Mouse (Mus musculus): ENCODE results near the gene Zfp992.
"Not testable (repeated sequence)": the region's sequence is repeated elsewhere in the genome, so short reads cannot be mapped to it uniquely, and the experiment has no call there.

The Zfp992 gene

GRCm38 (mm10) chr4:146474716-146475676 lies 26.2 kb downstream of the Zfp992 start:
- not testable (repeated sequence) for DNase-seq (ENCODE audit: low spot score)

DNA sequence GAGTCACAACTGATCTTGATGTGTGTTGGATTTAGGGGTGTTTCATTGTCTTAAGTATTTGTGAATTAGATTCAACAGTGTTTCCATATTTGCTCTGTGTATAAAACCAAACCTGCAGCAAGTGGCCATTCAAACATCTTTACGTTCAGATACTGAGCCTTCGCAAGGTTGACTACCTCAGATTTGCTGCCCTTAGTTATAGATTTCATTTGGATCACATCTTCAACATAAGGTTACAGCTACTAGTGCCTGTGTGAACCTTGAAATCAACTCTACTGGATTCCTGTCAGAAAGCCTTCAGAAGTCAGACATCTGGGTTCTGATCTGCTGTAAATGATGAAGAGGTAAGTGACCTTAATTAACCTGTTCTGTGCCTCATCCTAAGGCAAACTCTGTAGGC lies 27.4 kb downstream of the Zfp992 start:
- DNase-seq (ENCODE audit: low spot score), result not testable (repeated sequence)

DNA sequence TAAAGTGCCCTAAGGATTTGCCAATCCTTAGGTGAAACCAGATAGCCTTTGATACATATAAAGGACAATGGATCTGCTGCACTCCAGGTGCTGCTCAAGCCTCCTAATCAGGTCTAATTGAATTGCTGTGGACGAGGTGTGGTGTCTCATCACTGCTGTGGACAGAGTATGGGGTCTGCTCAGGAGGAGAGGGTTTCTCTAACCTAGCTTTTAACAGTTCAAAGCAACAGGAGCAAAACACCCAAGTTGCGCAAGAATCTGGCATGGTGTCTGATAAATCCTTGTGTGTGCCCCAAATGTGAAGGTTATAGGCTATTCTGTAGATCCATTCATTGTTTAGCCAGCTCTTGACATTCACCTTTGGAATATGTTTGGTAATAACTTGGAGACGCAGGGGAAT lies 28.1 kb downstream of the Zfp992 start:
- not testable (repeated sequence) for DNase-seq (ENCODE audit: low spot score)

- DNase-seq (ENCODE audit: low spot score), result not testable (repeated sequence)
These were observed 31.7 kb downstream of the Zfp992 start for GRCm38 (mm10) chr4:146480376-146481096.

- DNase-seq (ENCODE audit: low spot score), result not testable (repeated sequence)
These were observed 33.7 kb downstream of the Zfp992 start for GRCm38 (mm10) chr4:146482546-146482945.

DNA sequence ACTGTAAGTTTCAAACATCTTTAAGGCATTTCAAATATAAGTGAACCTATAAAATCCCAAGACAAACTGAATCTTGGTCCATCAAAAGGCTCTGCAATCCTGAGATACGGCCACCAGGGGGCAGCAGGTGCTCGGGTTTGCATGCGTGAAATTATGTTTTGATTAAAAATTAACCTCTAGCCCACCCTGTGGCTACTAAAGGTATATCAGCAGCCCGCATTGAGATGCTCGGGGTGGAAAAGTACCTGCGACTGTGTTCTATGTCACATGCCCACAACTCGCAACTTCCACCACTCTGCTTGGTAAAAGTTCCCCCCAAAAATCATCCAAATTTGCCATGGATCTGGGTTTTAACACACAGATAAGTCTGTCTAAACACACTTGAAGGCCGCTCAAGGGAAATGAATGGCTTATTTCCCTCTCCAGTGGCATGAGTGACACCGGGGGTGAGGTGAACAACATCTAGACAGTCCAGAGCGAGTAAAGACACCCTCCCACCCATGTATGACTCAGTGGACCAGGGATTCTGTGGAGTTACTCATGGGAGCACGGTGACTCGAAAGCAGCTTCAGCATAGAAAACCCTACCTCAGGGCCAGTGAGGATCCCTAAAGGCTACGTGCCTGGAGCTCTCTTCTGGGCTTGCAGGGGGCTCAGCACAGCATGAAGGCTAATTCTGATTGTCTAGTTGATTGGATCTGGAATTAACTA lies 34.9 kb downstream of the Zfp992 start:
- DNase-seq (ENCODE audit: low spot score), result not testable (repeated sequence)

DNA sequence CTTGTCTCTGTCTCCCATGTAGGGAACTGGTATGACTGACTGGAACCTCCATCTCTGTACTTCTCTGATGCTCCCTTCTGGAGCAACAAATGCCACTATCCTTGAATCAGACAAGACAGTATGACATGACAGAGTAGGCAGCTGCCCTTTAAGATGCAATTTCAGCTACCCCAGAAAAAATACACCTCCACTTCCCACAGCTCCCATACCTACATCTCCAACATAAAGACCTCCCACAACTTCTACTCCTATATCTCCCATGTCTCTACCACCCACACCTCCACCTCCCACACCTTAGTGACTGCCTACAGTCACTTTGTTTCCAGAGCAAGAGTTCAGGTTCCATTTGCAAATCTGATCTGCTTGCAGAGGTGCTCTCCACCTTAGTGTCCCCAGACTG lies 35.9 kb downstream of the Zfp992 start:
- not testable (repeated sequence) for DNase-seq (ENCODE audit: low spot score)

GRCm38 (mm10) chr4:146485183-146485939 lies 36.5 kb downstream of the Zfp992 start:
- DNase-seq (ENCODE audit: low spot score), result not testable (repeated sequence)

DNA sequence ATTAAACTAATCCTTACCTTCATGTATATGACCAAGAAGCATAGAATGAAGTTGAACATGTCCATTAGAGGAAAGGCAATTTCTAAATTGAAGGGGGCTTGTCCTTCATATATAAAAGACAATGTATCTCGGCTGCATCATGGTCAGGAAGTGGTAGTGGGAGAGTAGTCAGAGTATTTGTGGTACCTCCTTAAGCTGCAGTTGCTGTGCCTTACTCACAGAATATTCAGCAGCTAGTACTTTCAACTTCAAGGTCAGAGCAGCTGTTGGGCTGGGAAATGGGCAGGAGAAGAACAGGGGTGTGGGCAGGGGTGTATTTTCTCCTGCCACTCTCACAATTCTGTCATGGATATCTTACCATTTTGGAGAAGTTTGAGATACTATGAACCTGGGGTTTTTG lies 37.9 kb downstream of the Zfp992 start:
- not testable (repeated sequence) for DNase-seq (ENCODE audit: low spot score)

DNA sequence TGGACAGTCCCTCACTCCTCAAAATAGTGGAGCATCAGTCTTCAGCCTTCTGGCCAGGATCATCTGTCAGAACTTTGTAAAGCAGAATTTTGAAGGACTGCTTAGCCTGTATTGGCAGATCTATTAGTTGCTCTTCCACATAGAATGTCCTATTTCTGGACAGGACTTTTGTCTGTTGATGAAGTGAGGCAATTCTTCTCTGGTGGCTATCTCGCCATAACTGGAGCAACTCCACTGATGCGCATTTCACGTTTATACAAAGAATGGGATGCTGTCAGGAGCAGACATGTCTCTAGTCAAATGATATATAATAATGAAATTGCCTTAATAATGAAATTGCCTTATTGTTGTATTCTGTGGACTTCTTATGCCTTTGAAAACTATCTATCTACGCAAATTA lies 40.4 kb downstream of the Zfp992 start:
- not testable (repeated sequence) for DNase-seq (ENCODE audit: low spot score)

DNA sequence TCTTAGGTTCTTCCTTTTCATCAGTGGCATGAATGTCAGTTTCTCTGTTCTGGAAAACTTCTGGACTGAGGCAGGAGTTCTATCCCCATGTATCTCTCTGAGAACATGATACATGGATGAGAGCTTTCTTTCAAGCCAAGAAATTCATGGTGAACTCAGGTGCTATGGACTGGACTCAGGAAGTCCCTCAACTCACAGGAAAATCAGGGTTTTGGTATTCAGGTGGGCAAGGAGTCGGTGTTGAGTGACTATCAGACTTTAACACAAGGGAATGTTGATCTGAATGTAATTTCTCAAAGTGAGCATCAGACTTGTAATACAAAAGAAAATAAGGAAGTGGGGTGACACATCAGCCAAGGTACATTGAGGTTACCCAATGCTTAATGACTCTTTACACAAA lies 43.2 kb downstream of the Zfp992 start:
- not testable (repeated sequence) for DNase-seq (ENCODE audit: low spot score)

- no peak for DNase-seq (ENCODE audit: low spot score)
These were observed 43.6 kb downstream of the Zfp992 start for GRCm38 (mm10) chr4:146492439-146492838.

DNA sequence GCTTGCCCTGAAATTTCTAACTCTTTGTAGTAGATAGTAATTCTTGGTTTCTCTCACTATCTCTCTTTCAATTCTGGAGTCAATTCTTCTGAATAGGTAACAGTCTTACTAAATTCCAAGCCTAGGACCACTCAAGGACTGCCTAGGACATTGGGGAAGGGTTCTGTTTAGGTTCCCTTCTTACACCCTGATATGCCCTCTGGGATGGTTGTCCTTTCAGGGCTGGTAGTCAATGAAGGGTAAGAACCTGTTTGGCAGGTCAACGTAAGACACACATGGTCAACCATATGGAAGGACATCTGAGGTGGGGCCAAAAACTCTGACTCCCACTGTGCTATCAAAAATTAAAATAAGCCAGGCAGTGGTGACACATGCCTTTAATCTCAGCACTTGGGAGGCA lies 44.0 kb downstream of the Zfp992 start:
- no peak for DNase-seq (ENCODE audit: low spot score)

- DNase-seq (ENCODE audit: low spot score), result not testable (repeated sequence)
These were observed 44.6 kb downstream of the Zfp992 start for GRCm38 (mm10) chr4:146493319-146493907.

GRCm38 (mm10) chr4:146494980-146495379 lies 46.2 kb downstream of the Zfp992 start:
- DNase-seq (ENCODE audit: low spot score), result no peak

DNA sequence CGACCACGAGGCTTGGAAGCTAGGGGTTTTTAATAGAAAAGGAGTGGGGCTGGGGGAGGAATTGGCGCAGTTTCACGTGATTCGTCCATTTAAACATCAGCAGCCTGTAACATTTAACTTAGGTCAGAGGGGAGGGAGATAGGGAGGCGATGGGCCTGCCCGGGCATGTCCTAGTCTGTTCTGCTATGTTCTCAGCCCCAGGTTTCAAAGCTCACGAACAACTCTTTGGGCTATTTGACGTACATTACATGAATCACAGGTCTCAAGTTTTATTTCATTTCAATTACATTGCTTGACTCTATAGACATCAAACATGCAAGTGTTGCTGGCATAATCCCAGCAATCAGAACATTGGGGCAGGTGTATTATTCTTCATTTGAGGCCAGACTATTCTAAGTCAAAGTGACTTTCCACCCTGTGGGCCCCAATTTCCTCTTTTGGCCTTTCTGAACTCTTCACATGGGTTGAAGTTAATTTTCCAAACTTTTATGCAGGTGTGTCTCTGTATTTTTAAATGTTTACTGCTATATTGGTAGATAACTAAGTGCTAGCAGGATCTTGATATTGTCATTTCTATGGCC lies 49.0 kb downstream of the Zfp992 start:
- DNase-seq (ENCODE audit: low spot score), result not testable (repeated sequence)

DNA sequence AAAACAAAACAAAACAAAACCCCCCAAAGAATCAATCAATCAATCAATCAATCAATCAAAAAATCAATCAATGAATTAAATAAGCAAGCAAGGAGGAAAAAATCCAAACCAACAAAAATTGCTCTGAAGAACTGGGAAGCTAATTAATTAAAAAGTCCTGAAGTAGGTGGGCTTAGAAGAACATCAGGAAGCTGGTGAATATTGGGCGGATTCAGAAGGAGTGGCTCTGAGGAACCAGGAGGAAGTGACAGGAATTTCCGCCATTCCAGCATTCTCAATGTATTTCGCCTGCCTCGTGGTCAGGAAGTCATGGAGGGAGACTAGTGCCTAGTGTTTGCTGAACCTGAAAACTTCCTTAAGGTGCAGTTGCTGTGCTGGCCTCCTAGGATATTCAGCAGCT lies 52.9 kb downstream of the Zfp992 start, which contains the start of gene Zfp981:
Gene Zfp981 (plus strand): TSS at position 301 of the 400 bp plus-strand sequence.
- not testable (repeated sequence) for DNase-seq (ENCODE audit: low spot score)

DNA sequence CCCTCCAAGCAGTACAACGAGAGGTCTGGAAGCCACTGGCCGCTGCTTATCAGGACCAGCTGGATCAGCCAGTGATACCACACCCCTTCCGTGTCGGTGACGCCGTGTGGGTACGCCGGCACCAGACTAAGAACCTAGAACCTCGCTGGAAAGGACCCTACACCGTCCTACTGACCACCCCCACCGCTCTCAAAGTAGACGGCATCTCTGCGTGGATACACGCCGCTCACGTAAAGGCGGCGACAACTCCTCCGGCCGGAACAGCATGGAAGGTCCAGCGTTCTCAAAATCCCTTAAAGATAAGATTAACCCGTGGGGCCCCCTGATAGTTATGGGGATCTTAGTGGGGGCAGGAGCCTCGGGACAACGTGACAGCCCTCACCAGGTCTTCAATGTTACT lies 60.2 kb downstream of the Zfp992 start:
- not testable (repeated sequence) for DNase-seq (ENCODE audit: low spot score)

GRCm38 (mm10) chr4:146511871-146512270 lies 63.0 kb downstream of the Zfp992 start:
- DNase-seq (ENCODE audit: low spot score), result not testable (repeated sequence)

DNA sequence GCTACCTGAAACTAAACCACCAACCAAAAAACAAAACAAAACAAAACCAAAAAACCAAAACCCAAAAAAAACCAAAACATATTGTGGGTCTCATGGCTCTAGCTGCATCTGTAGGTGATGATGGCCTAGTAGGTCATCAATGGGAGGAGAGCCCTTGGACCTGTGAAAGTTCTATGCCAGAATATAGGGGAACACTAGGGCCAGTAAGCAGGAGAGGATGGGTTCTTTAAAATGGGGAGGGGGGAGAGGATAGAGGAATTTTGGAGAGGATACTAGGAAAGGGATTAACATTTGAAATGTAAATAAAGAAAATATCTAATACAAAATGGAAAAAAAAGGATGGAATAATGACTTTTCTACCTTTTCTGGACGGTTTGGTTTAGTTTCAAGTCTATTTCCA lies 67.7 kb downstream of the Zfp992 start:
- no peak for DNase-seq (ENCODE audit: low spot score)

DNA sequence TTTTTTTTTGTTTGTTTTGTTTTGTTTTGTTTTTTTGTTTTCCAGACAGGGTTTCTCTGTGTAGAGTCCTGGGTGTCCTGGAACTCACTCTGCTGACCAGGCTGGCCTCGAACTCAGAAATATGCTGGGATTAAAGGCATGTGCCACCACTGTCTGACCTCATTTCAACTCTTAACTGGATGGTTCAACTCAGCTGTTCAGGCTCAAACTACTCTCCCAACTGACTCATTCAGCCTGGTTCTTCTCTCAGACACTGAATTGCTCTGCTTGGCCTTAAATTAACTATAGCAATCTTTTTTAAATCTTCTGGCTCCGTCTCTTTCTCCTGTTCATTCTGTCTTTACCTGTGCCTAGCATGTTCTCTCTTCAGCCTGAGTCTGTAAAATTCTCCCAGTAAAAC lies 68.3 kb downstream of the Zfp992 start:
- DNase-seq (ENCODE audit: low spot score), result not testable (repeated sequence)
